Mouse (Mus musculus): Measurements from ENCODE around the gene Scarb1. TPM values are rescaled to one million over a fixed set of nuclear protein-coding genes. Genes with fewer than 3 reads are reported as not detected.

The Scarb1 gene
- polyA plus RNA-seq, 1 experiment from 2014 or later: 17.6 TPM

DNA sequence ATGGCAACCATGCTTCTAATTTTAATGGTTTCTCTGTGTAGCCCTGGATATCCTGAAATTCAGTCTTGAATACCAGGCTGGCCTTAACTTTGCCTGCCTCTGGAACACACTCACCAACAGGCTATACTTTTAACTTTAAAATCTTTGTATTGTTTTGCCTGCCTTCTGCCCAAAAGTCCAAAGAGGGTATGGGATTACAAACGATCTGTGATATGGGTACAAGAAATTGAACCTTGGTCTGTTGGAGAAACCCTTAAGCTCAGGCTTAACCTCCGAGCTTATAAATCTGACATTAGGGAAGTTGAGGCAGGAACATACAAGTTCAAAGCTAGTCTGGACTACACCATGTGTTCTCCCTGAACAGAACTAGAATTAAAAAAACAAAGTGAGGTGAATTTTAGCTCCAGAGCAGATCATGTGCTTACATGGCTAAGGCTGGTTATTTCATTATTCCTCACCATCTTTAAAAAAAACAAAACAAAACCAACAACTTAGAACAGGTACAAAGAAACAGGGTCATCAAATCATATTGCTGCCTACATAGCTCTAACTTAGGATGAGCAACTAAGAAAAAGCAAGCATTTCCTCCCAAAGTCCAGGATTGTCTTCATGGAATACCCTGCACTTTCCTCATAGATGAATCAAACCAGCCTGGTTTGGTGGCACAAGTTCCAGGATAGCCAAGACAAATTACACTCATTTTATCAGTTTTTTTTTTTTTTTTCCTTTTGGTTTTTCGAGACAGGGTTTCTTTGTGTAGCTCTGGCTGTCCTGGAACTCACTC is 42.9 kb upstream of the Scarb1 start:
- DNase-seq (ENCODE audit: low spot score): no peak
- no peak overlapping the region for H3K27ac ChIP-seq (ENCODE audit: low read depth, low read length)
- 72% methylated on average over 3 of the region's 3 CpGs for WGBS
- H3K4me3 ChIP-seq (ENCODE audit: low read depth, low read length): no peak overlapping the region
- no peak overlapping the region for H3K4me2 ChIP-seq (ENCODE audit: low read length)
- peaks cover 29% of the 10 kb centered on the region for H3K36me3 ChIP-seq (ENCODE audit: control insufficient read depth, insufficient read depth, low read length)
- peaks cover 10% of the 10 kb centered on the region for H3K4me1 ChIP-seq (ENCODE audit: control insufficient read depth, insufficient read depth, low read length)
- H3K27me3 ChIP-seq (replicated peaks; ENCODE audit: control insufficient read depth, insufficient read depth, low read length): no peaks in the 10 kb centered on the region
- H3K9me3 ChIP-seq (replicated peaks; ENCODE audit: control insufficient read depth, low read length): no peaks in the 10 kb centered on the region
- ATAC-seq: no peak
- no peak overlapping the region for H3K9ac ChIP-seq (ENCODE audit: low read length)

- Histone ChIP-seq H3K36me3 (ENCODE audit: control insufficient read depth, insufficient read depth, low read length) (peaks cover 24% of the 10 kb centered on the region), H3K27me3 (replicated peaks; ENCODE audit: control insufficient read depth, insufficient read depth, low read length) (no peaks in the 10 kb centered on the region), H3K4me1 (ENCODE audit: control insufficient read depth, insufficient read depth, low read length) (peaks cover 5% of the 10 kb centered on the region; the same call in 1 of the 2 replicates), H3K4me3 (ENCODE audit: low read depth, low read length) (no peak overlapping the region), H3K4me2 (ENCODE audit: low read length) (no peak overlapping the region), H3K9ac (ENCODE audit: low read length) (no peak overlapping the region), H3K27ac (ENCODE audit: low read depth, low read length) (no peak overlapping the region; the same call in 1 of the 2 replicates), H3K9me3 (replicated peaks; ENCODE audit: control insufficient read depth, low read length) (no peaks in the 10 kb centered on the region)
- WGBS: 41% methylated on average over 6 of the region's 6 CpGs
- ATAC-seq (peak; percentile 72), DNase-seq (ENCODE audit: low spot score) (peak; percentile 82)
Observed at GRCm38 (mm10) chr5:125382673-125383558, 42.0 kb upstream of the Scarb1 start.

DNA sequence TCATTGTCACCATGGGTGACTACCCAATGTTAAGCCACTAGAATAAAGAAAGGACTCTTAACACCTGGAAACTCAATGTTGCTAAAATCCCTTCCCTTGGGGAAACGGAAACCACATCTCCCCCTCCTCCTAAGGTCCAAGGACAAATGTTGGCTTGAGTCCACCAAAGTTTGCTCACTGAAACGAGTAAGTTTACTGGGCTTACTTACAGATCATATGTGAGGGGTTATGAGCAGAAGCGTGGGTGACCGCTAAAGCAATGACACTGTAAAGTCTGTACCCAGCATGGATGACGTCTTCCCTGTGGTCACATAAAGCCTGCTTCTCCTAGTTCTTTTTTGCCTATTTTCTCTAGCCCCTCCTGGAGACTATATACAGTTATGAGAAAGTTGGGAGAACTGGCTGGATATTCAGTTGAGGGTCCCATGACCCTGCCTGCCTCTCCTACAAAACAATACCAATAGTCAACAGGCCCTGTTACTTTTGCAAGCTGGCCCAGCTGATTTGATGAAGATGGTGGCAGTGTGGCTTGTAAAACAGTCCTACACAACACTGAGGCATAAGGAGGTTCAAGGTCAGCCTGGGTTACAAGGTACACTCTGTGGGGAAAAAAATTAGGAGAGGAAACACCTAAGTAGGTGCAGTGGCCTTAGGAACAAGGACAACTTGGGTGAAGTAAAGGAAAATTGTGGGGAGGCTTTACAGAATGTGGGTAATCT is 41.2 kb upstream of the Scarb1 start:
- Histone ChIP-seq H3K27ac (ENCODE audit: low read depth, low read length) (no peak overlapping the region), H3K4me2 (ENCODE audit: low read length) (no peak overlapping the region), H3K9ac (ENCODE audit: low read length) (no peak overlapping the region), H3K9me3 (replicated peaks; ENCODE audit: control insufficient read depth, low read length) (no peaks in the 10 kb centered on the region), H3K27me3 (replicated peaks; ENCODE audit: control insufficient read depth, insufficient read depth, low read length) (no peaks in the 10 kb centered on the region), H3K4me1 (ENCODE audit: control insufficient read depth, insufficient read depth, low read length) (peaks cover 5% of the 10 kb centered on the region; the same call in 1 of the 2 replicates), H3K4me3 (ENCODE audit: low read depth, low read length) (no peak overlapping the region), H3K36me3 (ENCODE audit: control insufficient read depth, insufficient read depth, low read length) (peaks cover 24% of the 10 kb centered on the region)
- no peak for DNase-seq (ENCODE audit: low spot score)
- 83% methylated on average over 5 of the region's 5 CpGs for WGBS
- no peak for ATAC-seq

DNA sequence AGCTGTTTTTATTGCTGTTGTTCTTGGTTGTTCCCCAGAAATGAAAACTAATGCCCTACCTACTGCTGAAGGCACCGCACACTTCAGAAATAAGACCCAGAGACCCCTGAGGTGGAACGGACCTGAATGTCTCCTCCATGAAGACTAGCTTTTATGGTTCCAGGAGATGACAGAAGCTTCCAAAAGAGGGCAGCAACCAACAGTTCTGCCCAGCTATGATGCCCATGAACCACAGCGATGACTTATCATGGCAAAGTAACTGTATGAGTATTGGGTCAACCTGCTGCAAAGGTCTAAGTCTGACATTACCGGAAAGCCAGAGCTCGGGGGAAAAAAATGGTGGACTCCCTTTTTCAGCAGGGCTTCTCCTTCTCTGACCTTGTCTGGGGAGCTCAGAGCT is 38.0 kb upstream of the Scarb1 start:
- DNase-seq (ENCODE audit: low spot score): no peak
- H3K9ac ChIP-seq (ENCODE audit: low read length): no peak overlapping the region

GRCm38 (mm10) chr5:125377214-125377613 is 36.3 kb upstream of the Scarb1 start:
- ATAC-seq: no peak
- no peaks in the 10 kb centered on the region for H3K27me3 ChIP-seq (replicated peaks; ENCODE audit: control insufficient read depth, insufficient read depth, low read length)
- 75% methylated on average over 7 of the region's 7 CpGs for WGBS

More for the DNA sequence above, 38.0 kb upstream of the Scarb1 start:
- Histone ChIP-seq H3K4me3 (ENCODE audit: low read depth, low read length) (no peak overlapping the region), H3K27ac (ENCODE audit: low read depth, low read length) (no peak overlapping the region), H3K4me1 (ENCODE audit: control insufficient read depth, insufficient read depth, low read length) (no peaks in the 10 kb centered on the region), H3K4me2 (ENCODE audit: low read length) (no peak overlapping the region), H3K36me3 (ENCODE audit: control insufficient read depth, insufficient read depth, low read length) (peaks cover 2% of the 10 kb centered on the region), H3K9me3 (replicated peaks; ENCODE audit: control insufficient read depth, low read length) (no peaks in the 10 kb centered on the region), H3K27me3 (replicated peaks; ENCODE audit: control insufficient read depth, insufficient read depth, low read length) (no peaks in the 10 kb centered on the region)
- no peak for ATAC-seq
- WGBS: 81% methylated on average over 5 of the region's 5 CpGs

GRCm38 (mm10) chr5:125375871-125376270 is 35.0 kb upstream of the Scarb1 start:
- DNase-seq (ENCODE audit: low spot score) (no peak), ATAC-seq (no peak)
- WGBS: 95% methylated on average over 2 of the region's 2 CpGs
- H3K9me3 ChIP-seq (replicated peaks; ENCODE audit: control insufficient read depth, low read length): no peaks in the 10 kb centered on the region
- H3K27ac ChIP-seq (ENCODE audit: low read depth, low read length): no peak overlapping the region
- H3K27me3 ChIP-seq (replicated peaks; ENCODE audit: control insufficient read depth, insufficient read depth, low read length): no peaks in the 10 kb centered on the region
- no peaks in the 10 kb centered on the region for H3K36me3 ChIP-seq (ENCODE audit: control insufficient read depth, insufficient read depth, low read length)
- H3K9ac ChIP-seq (ENCODE audit: low read length): no peak overlapping the region
- no peaks in the 10 kb centered on the region for H3K4me1 ChIP-seq (ENCODE audit: control insufficient read depth, insufficient read depth, low read length)
- H3K4me2 ChIP-seq (ENCODE audit: low read length): no peak overlapping the region
- H3K4me3 ChIP-seq (ENCODE audit: low read depth, low read length): no peak overlapping the region

More at GRCm38 (mm10) chr5:125377214-125377613, 36.3 kb upstream of the Scarb1 start:
- DNase-seq (ENCODE audit: low spot score): no peak
- no peak overlapping the region for H3K4me2 ChIP-seq (ENCODE audit: low read length)
- no peak overlapping the region for H3K4me3 ChIP-seq (ENCODE audit: low read depth, low read length)
- no peak overlapping the region for H3K9ac ChIP-seq (ENCODE audit: low read length)
- no peaks in the 10 kb centered on the region for H3K4me1 ChIP-seq (ENCODE audit: control insufficient read depth, insufficient read depth, low read length)
- H3K9me3 ChIP-seq (replicated peaks; ENCODE audit: control insufficient read depth, low read length): no peaks in the 10 kb centered on the region
- H3K36me3 ChIP-seq (ENCODE audit: control insufficient read depth, insufficient read depth, low read length): no peaks in the 10 kb centered on the region
- H3K27ac ChIP-seq (ENCODE audit: low read depth, low read length): no peak overlapping the region

- H3K4me1 ChIP-seq (ENCODE audit: control insufficient read depth, insufficient read depth, low read length): no peaks in the 10 kb centered on the region
- 84% methylated on average over 4 of the region's 4 CpGs for WGBS
- H3K27ac ChIP-seq (ENCODE audit: low read depth, low read length): no peak overlapping the region
- no peaks in the 10 kb centered on the region for H3K27me3 ChIP-seq (replicated peaks; ENCODE audit: control insufficient read depth, insufficient read depth, low read length)
- H3K9me3 ChIP-seq (replicated peaks; ENCODE audit: control insufficient read depth, low read length): no peaks in the 10 kb centered on the region
- no peak overlapping the region for H3K9ac ChIP-seq (ENCODE audit: low read length)
- no peak overlapping the region for H3K4me3 ChIP-seq (ENCODE audit: low read depth, low read length)
- no peak for ATAC-seq
- H3K4me2 ChIP-seq (ENCODE audit: low read length): no peak overlapping the region
- no peaks in the 10 kb centered on the region for H3K36me3 ChIP-seq (ENCODE audit: control insufficient read depth, insufficient read depth, low read length)
- no peak for DNase-seq (ENCODE audit: low spot score)
Observed at GRCm38 (mm10) chr5:125372027-125372426, 31.1 kb upstream of the Scarb1 start.

- 77% methylated on average over 7 of the region's 7 CpGs for WGBS
Observed at GRCm38 (mm10) chr5:125370950-125371693, 30.2 kb upstream of the Scarb1 start.

More at GRCm38 (mm10) chr5:125370950-125371693, 30.2 kb upstream of the Scarb1 start:
- no peak overlapping the region for H3K9ac ChIP-seq (ENCODE audit: low read length)
- ATAC-seq (no peak), DNase-seq (ENCODE audit: low spot score) (no peak)
- H3K4me1 ChIP-seq (ENCODE audit: control insufficient read depth, insufficient read depth, low read length): no peaks in the 10 kb centered on the region
- no peaks in the 10 kb centered on the region for H3K36me3 ChIP-seq (ENCODE audit: control insufficient read depth, insufficient read depth, low read length)
- no peaks in the 10 kb centered on the region for H3K27me3 ChIP-seq (replicated peaks; ENCODE audit: control insufficient read depth, insufficient read depth, low read length)
- no peak overlapping the region for H3K4me3 ChIP-seq (ENCODE audit: low read depth, low read length)
- no peak overlapping the region for H3K4me2 ChIP-seq (ENCODE audit: low read length)
- no peak overlapping the region for H3K27ac ChIP-seq (ENCODE audit: low read depth, low read length)
- no peaks in the 10 kb centered on the region for H3K9me3 ChIP-seq (replicated peaks; ENCODE audit: control insufficient read depth, low read length)

Measured in forebrain, embryonic 14.5 days (tissue).